Mouse (Mus musculus) embryonic fibroblast, embryonic 13.5 days (primary cell): ENCODE measurements around the gene Pms2.

ENCODE experiments used
- CTCF ChIP-seq: IDR thresholded peaks from 2 replicates; pipeline ENCODE4 v1.5.1; 2011; ENCODE audit warnings: mild to moderate bottlenecking, control low read depth, low read length, moderate library complexity, borderline replicate concordance; ENCODE audit not compliant: insufficient read depth
- POLR2A ChIP-seq: IDR thresholded peaks from 2 replicates; pipeline ENCODE4 v1.6.1; 2011; ENCODE audit warnings: low read depth, mild to moderate bottlenecking, control low read depth, low read length, moderate library complexity

DNA sequence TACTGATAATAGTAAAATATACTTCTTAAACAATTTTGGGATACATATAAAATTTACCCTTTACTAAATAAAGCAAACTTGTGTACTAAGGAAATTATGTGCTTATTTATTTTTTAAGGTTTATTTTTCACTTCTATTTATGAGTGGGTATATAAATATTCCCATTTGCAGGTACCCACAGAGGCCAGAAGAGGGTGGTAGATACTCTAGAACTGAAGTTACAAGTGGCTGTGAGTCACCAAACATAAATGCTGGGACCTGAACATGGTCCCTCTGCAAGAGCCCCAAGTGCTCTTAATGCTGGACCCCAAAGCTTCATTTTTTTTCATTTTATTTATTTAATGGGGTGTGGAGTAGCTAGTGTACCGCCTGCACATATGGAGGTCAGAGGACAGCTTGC lies 24.1 kb downstream of the Pms2 start:
- TF ChIP-seq CTCF (no peak), POLR2A (no peak)
